9 mouse cellular contexts compared by ENCODE assay signal in the genomic region with DNA sequence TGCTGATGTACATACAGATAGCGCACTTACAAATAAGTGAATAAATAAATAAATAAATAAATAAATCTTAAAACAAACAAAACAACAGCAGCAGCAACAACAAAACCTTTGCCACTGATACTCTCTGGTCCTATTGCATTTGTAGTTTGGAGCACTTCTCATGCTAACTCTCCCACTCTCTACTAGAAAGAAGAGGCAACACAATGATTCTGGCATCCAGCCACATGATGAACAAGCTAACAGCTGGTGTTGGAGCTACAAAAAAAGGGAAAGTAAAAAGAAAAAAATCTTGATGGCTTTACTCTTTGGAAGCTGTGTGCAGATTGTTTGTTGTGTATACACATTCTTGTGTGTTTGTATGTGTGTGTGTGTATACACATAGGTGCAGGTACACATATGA. TPM values are rescaled to one million over a fixed set of nuclear protein-coding genes. Genes with fewer than 3 reads are reported as not detected.
DNase-seq lines count a peak whose midpoint lies in the region; ATAC-seq and TF ChIP-seq lines count a peak whose summit lies in the region.
"Had no signal": no experiment of that assay in that cellular context is flagged by ENCODE, and none has a peak within 500 bp of the region (broad histone marks: within the 10 kb centered on the region; RNA-seq: fewer than 3 reads in every experiment).

No protein-coding gene starts in this region.

- no peaks in the 10 kb centered on the region for H3K36me3 ChIP-seq in forebrain, embryonic 13.5 days (ENCODE audit: poor library complexity, severe bottlenecking)
- no peaks in the 10 kb centered on the region for H3K36me3 ChIP-seq in forebrain, embryonic 10.5 days (replicated peaks)
- H3K36me3 ChIP-seq in lung, embryonic 14.5 days (ENCODE audit: insufficient read depth) = no peaks in the 10 kb centered on the region

- WGBS in forebrain, embryonic 13.5 days = 100% methylated on average over 1 of the region's 1 CpGs
- WGBS in forebrain, embryonic 10.5 days = 97% methylated on average over 1 of the region's 1 CpGs
- 87% methylated on average over 1 of the region's 1 CpGs for WGBS in lung, embryonic 14.5 days

- no peak for TF ChIP-seq CTCF in lung, embryonic 14.5 days (IDR thresholded peaks at IDR 0.05; ENCODE audit: low read depth)

- H3K4me2 ChIP-seq in forebrain, embryonic 13.5 days = no peak overlapping the region
- H3K4me2 ChIP-seq in lung, embryonic 14.5 days = no peak overlapping the region

- H3K9me3 ChIP-seq in forebrain, embryonic 13.5 days (replicated peaks) = no peaks in the 10 kb centered on the region
- H3K9me3 ChIP-seq in forebrain, embryonic 10.5 days = no peaks in the 10 kb centered on the region
- H3K9me3 ChIP-seq in lung, embryonic 14.5 days (ENCODE audit: low read depth, low read length) = no peaks in the 10 kb centered on the region

- no peaks in the 10 kb centered on the region for H3K4me1 ChIP-seq in forebrain, embryonic 13.5 days
- no peaks in the 10 kb centered on the region for H3K4me1 ChIP-seq in forebrain, embryonic 10.5 days
- H3K4me1 ChIP-seq in lung, embryonic 14.5 days (ENCODE audit: insufficient read depth) = no peaks in the 10 kb centered on the region

- no peak overlapping the region for H3K9ac ChIP-seq in forebrain, embryonic 13.5 days
- no peak overlapping the region for H3K9ac ChIP-seq in lung, embryonic 14.5 days

- no peak overlapping the region for H3K27ac ChIP-seq in forebrain, embryonic 13.5 days
- H3K27ac ChIP-seq in forebrain, embryonic 10.5 days = no peak overlapping the region
- H3K27ac ChIP-seq in lung, embryonic 14.5 days (ENCODE audit: low read depth) = no peak overlapping the region

- DNase-seq in forebrain, embryonic 10.5 days (ENCODE audit: extremely low spot score, low spot score) = no peak
- peak; percentile 68 for DNase-seq in lung, embryonic 14.5 days
- no peak for DNase-seq in lung, postnatal 36 days
- DNase-seq in layer of hippocampus, adult 8-10 months (ENCODE audit: low spot score in 2 of 2) = peak; percentile 57 to 62
- DNase-seq in right cerebral cortex, postnatal 10 days (ENCODE audit: low spot score in 2 of 2) = peak; percentile 70 to 83
- no peak for DNase-seq in embryo, embryonic 11 days
- DNase-seq: lung, postnatal 14 days had no signal

- peak; percentile 60; the same call in 1 of the 2 replicates for ATAC-seq in forebrain, embryonic 13.5 days
- no peak for ATAC-seq in lung, embryonic 14.5 days (ENCODE audit: insufficient read depth)
- ATAC-seq in erythroblast, adult 5-6 weeks (replicated peaks; ENCODE audit: low FRiP score, poor library complexity, severe bottlenecking) = no peak

- H3K4me3 ChIP-seq in forebrain, embryonic 13.5 days = no peak overlapping the region
- H3K4me3 ChIP-seq in forebrain, embryonic 10.5 days = no peak overlapping the region
- H3K4me3 ChIP-seq in lung, embryonic 14.5 days (ENCODE audit: low read depth, low read length) = no peak overlapping the region

- no peaks in the 10 kb centered on the region for H3K27me3 ChIP-seq in forebrain, embryonic 13.5 days
- no peaks in the 10 kb centered on the region for H3K27me3 ChIP-seq in forebrain, embryonic 10.5 days (ENCODE audit: poor library complexity, severe bottlenecking)
- no peaks in the 10 kb centered on the region for H3K27me3 ChIP-seq in lung, embryonic 14.5 days (ENCODE audit: insufficient read depth, low read length)

RNA-seq across cellular contexts. Expression of a gene that starts 34.7 kb away (rescaled TPM):
- polyA plus RNA-seq in forebrain, embryonic 13.5 days (2015; fragmentation: Nextera tagmentation; extraction: Ambion mirVana) = 55.3 and 64.0 TPM in 2 replicates
- polyA plus RNA-seq in forebrain, embryonic 10.5 days (2016; fragmentation: Nextera tagmentation; extraction: Ambion mirVana) = 88.0 and 101 TPM in 2 replicates
- 70.3 and 78.4 TPM in 2 replicates for polyA plus RNA-seq in lung, embryonic 14.5 days (2014; fragmentation: Nextera tagmentation; extraction: Ambion mirVana)
- total RNA-seq in layer of hippocampus, adult 8-10 months (2022) = 10 to 100 TPM; 29.5 to 40.4 (median 32.9) TPM
- total RNA-seq in erythroblast, adult 5-6 weeks (2015; ENCODE audit: low replicate concordance) = 7.5 and 8.2 TPM in 2 replicates
- total RNA-seq in erythroblast, adult 5-6 weeks (2017; ENCODE audit: low replicate concordance) = 14.4 and 20.6 TPM in 2 replicates

Comparison
In these comparisons a context has a peak if more than half of its experiments do, and no peak if none do; other contexts are left out.
1. DNase-seq: peak in lung, embryonic 14.5 days (single experiment), layer of hippocampus, adult 8-10 months (2 of 2) and right cerebral cortex, postnatal 10 days (2 of 2); none in forebrain, embryonic 10.5 days (single experiment), lung, postnatal 36 days (single experiment) and embryo, embryonic 11 days (single experiment).